Mouse (Mus musculus) cerebellum, adult 9-10 months (tissue): ENCODE results near the gene Fam71b.
A peak's percentile ranks its signal among the peaks of the same experiment; 100 is the strongest.

Experiments
- DNase-seq: peaks from one replicate; pipeline ENCODE4 v3.0.0; 2022

The Fam71b gene

GRCm38 (mm10) chr11:46436760-46437458 lies 40.5 kb downstream of the Fam71b start, which contains the start of gene Med7:
TSS of gene Med7 (plus strand) at chr11:46436925.
- DNase-seq, result peak; percentile 96

GRCm38 (mm10) chr11:46437459-46438000 lies 41.2 kb downstream of the Fam71b start:
- DNase-seq, result peak; percentile 30

GRCm38 (mm10) chr11:46439005-46439543 lies 42.7 kb downstream of the Fam71b start:
- no peak for DNase-seq

- DNase-seq, result no peak
Measured at GRCm38 (mm10) chr11:46441774-46442173, 45.4 kb downstream of the Fam71b start.

- DNase-seq, result no peak
Measured at GRCm38 (mm10) chr11:46443152-46443551, 46.8 kb downstream of the Fam71b start.

GRCm38 (mm10) chr11:46443979-46444378 lies 47.6 kb downstream of the Fam71b start:
- no peak for DNase-seq

- DNase-seq, result no peak
Measured at GRCm38 (mm10) chr11:46446150-46446549, 49.8 kb downstream of the Fam71b start.

- DNase-seq, result no peak
Measured at GRCm38 (mm10) chr11:46447644-46448484, 51.5 kb downstream of the Fam71b start.

- no peak for DNase-seq
Measured at GRCm38 (mm10) chr11:46449461-46450080, 53.2 kb downstream of the Fam71b start.

- no peak for DNase-seq
Measured at GRCm38 (mm10) chr11:46454453-46455045, 58.2 kb downstream of the Fam71b start, which contains the start of gene Havcr2. TSS of gene Havcr2 (plus strand) at chr11:46454935.
